Mouse (Mus musculus) left cerebral cortex, adult 11 months (tissue): Measurements from ENCODE around the gene Gm14409.
"Not testable (repeated sequence)": the region's sequence is repeated elsewhere in the genome, so short reads cannot be mapped to it uniquely, and the experiment has no call there.

Experiments used
- DNase-seq: peaks from one replicate; pipeline ENCODE4 v3.0.0; 2022; ENCODE audit warnings: low spot score

Gene Gm14409

DNA sequence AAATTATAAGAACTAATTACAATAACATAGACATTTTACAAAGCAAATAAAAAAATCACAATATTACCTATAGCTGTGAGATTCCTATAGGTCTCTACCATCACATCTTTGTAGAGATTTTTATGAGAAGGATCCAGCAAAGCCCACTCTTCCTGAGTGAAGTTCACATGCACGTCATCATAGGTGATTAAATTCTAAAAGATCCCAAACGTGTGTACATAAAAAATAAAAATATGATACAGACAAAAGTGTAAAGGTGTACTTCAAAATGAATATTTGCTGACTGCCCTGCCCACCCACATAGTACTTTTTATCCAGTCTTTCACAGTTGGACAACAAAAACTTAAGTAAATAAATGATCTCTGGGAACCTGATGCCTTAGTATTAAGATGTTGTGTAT lies at the start of gene Gm14409:
TSS of gene Gm14409 (minus strand) at position 101 of the 400 bp plus-strand sequence.
- DNase-seq, result not testable (repeated sequence)

DNA sequence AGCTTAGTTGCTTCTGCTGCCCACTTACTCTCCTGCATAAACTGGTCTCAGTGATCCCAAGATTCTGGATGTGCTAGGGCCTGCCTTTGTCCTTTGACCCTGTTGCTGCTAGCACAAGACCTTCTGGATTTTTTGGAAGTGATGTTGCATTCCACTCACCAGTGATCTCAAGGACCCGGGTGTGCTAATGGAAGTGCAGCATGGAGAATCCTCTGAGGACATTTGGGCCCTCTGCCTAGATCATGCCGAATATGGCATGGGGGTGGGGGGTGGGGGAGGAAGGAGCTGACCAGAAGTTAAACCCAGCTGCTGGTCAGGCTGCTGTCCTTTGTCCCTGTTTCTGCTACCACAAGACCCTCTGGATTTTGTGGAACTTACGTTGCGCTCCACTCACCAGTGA lies 42.8 kb upstream of the Gm14409 start:
- not testable (repeated sequence) for DNase-seq

DNA sequence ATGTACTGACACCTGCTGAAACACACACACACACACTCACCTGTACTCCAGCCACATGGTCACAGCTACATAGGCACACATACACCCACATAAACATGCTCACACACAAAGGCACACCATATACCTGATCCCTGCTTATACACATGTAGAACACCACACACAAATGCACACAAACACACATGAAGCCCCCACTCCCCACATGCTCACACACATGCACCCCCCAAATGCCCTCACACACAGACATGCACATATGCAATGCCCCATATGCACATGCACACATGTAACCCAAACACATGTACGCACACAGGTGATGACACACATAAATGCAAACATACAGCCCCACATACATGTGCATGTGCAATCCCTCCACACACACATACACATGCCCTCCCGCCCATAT lies 38.1 kb upstream of the Gm14409 start:
- not testable (repeated sequence) for DNase-seq

DNA sequence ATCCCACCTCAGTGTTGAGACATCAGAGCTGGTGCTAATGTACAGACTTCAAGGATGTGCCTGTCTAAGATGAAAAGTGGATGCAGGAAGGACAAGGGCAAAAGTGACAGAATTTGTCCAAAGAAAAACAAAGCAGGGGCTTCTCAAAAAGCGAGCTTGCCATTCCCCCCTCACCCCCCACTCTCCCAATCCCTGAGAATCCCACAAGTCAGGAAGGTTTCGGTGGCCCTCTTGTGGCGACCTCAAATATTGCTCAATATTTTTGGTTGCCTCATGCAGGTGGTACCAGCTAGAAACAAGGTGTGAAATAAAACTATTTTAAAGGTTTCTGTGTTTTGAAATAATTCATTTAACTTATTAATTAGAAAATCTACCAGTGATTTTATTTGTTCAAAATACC lies 16.9 kb upstream of the Gm14409 start:
- not testable (repeated sequence) for DNase-seq

DNA sequence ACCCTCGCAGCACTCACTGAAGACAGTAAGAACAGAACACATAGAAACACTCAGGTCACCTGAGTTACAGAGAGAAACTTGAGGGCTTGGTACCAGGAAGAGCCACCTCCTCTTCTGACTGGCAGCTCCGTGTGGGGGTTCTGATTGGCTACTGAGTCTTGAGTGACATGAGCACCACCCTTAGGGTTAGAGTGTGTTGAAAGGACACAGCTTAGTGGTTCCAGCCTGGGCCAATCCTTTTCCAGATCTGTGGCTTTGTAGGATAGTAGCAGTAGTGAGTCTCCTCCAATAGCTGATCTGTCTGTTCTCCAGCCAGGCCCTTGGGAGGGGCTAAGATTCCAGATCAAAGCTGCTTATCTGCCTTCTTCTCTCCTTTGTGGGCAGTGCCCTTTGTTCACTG lies 10.9 kb upstream of the Gm14409 start:
- not testable (repeated sequence) for DNase-seq

DNA sequence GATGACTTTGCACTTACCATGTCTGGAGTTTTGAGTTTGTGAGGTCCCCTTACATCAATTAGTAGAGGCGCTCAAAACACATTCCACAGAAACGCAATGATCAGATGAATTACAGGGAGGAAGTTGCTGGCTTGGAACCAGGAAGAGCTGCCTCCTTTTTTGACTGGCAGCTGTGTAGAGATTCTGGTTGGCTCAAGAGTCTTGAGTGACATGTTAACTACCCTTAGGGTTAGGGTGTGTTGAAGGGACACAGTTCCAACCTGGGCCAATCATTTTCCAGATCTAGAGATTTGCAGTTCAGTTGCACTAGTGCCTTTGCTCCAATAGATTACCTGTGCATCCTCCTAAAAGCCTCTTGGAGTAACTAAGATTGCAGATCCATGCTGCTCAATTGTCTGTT lies 5.4 kb upstream of the Gm14409 start:
- not testable (repeated sequence) for DNase-seq

DNA sequence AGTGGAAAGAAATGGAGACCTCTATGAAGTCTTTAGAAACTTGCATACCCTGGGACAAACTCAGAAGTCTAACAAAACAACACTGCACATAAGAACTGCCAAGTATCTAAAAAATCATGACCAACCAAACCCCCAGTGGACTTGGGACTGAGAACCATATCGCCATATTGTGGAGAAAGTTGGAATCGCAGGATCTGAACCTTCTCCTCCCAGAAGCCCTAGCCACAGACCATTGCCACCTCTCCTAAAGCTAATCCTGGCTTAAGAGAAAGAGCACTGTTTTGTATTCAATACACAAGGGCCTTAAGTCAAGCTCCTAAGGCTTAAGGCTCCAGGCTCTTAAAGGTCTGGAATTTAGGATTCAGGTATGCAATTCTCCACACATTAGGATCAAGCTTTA lies 19.4 kb downstream of the Gm14409 start:
- not testable (repeated sequence) for DNase-seq

DNA sequence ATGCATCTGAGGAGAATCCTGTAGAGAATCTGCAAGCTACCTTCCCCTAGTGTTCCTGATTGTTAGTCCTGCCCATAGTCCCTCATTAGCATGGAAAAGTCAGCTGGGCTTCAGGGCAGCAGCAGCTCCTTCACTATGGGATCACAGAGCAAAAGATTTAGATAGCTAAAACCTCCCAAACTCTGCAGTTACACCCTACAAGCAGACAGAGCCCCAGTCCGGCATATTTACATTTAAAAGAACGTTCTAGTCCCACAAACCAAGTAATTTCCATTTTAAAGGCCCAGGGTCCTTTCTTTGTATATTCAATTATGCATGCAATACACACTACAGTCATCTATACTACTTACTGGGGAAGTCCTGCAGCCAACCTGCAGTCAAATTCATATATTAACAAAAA lies 36.4 kb downstream of the Gm14409 start:
- DNase-seq, result not testable (repeated sequence)
